Mouse (Mus musculus): ENCODE measurements around the gene Camkk2.

Gene Camkk2

GRCm38 (mm10) chr5:122779277-122779834, at the start of gene Camkk2:
Gene Camkk2, minus strand, starts transcription at chr5:122779409.
- peak within 1 kb of the TSS; percentile 93 for H3K4me3 ChIP-seq (replicated peaks; ENCODE audit: low read length)
- H3K27me3 ChIP-seq (ENCODE audit: insufficient read depth, low read length) = peaks cover 23% of the 10 kb centered on the region
- H3K36me3 ChIP-seq (ENCODE audit: insufficient read depth, low read length) = no peaks in the 10 kb centered on the region
- peaks cover 85% of the 10 kb centered on the region for H3K4me1 ChIP-seq (replicated peaks; ENCODE audit: low read depth, low read length)
- H3K9me3 ChIP-seq (ENCODE audit: low read length) = no peaks in the 10 kb centered on the region
- TF ChIP-seq NANOG (IDR thresholded peaks at IDR 0.05; ENCODE audit: borderline replicate concordance, low read length) = no peak
- no peak for TF ChIP-seq CTCF (conservative IDR thresholded peaks at IDR 0.05; ENCODE audit: low read length)
- no peak for TF ChIP-seq POU5F1 (IDR thresholded peaks at IDR 0.05; ENCODE audit: borderline replicate concordance, low read length)

- TF ChIP-seq POU5F1 (IDR thresholded peaks at IDR 0.05; ENCODE audit: borderline replicate concordance, low read length) (no peak), NANOG (IDR thresholded peaks at IDR 0.05; ENCODE audit: borderline replicate concordance, low read length) (no peak), CTCF (conservative IDR thresholded peaks at IDR 0.05; ENCODE audit: low read length) (no peak)
- no peaks in the 10 kb centered on the region for H3K27me3 ChIP-seq (ENCODE audit: insufficient read depth, low read length)
Observed at GRCm38 (mm10) chr5:122825099-122825498, 45.9 kb upstream of the Camkk2 start.

GRCm38 (mm10) chr5:122824450-122824849, 45.2 kb upstream of the Camkk2 start:
- Histone ChIP-seq H3K9me3 (ENCODE audit: low read length) (no peaks in the 10 kb centered on the region), H3K4me1 (replicated peaks; ENCODE audit: low read depth, low read length) (peaks cover 49% of the 10 kb centered on the region), H3K36me3 (ENCODE audit: insufficient read depth, low read length) (peaks cover 8% of the 10 kb centered on the region), H3K4me3 (replicated peaks; ENCODE audit: low read length) (peak overlapping the region; percentile 14), H3K27me3 (ENCODE audit: insufficient read depth, low read length) (no peaks in the 10 kb centered on the region)
- no peak for TF ChIP-seq NANOG (IDR thresholded peaks at IDR 0.05; ENCODE audit: borderline replicate concordance, low read length)
- TF ChIP-seq POU5F1 (IDR thresholded peaks at IDR 0.05; ENCODE audit: borderline replicate concordance, low read length) = no peak
- no peak; the same call in 1 of the 2 replicates for TF ChIP-seq CTCF (conservative IDR thresholded peaks at IDR 0.05; ENCODE audit: low read length)

More at GRCm38 (mm10) chr5:122825099-122825498, 45.9 kb upstream of the Camkk2 start:
- peaks cover 1% of the 10 kb centered on the region; the same call in 1 of the 2 replicates for H3K36me3 ChIP-seq (ENCODE audit: insufficient read depth, low read length)
- no peaks in the 10 kb centered on the region for H3K9me3 ChIP-seq (ENCODE audit: low read length)
- H3K4me1 ChIP-seq (replicated peaks; ENCODE audit: low read depth, low read length) = peaks cover 42% of the 10 kb centered on the region
- peak overlapping the region; percentile 14 for H3K4me3 ChIP-seq (replicated peaks; ENCODE audit: low read length)

GRCm38 (mm10) chr5:122823976-122824375, 44.8 kb upstream of the Camkk2 start:
- no peak for TF ChIP-seq POU5F1 (IDR thresholded peaks at IDR 0.05; ENCODE audit: borderline replicate concordance, low read length)
- TF ChIP-seq CTCF (conservative IDR thresholded peaks at IDR 0.05; ENCODE audit: low read length) = peak; percentile 53
- H3K4me3 ChIP-seq (replicated peaks; ENCODE audit: low read length) = no peak overlapping the region; the same call in 1 of the 2 replicates

GRCm38 (mm10) chr5:122822441-122822840, 43.2 kb upstream of the Camkk2 start:
- no peak for TF ChIP-seq NANOG (IDR thresholded peaks at IDR 0.05; ENCODE audit: borderline replicate concordance, low read length)
- no peak for TF ChIP-seq POU5F1 (IDR thresholded peaks at IDR 0.05; ENCODE audit: borderline replicate concordance, low read length)
- no peak for TF ChIP-seq CTCF (conservative IDR thresholded peaks at IDR 0.05; ENCODE audit: low read length)
- Histone ChIP-seq H3K36me3 (ENCODE audit: insufficient read depth, low read length) (peaks cover 28% of the 10 kb centered on the region), H3K9me3 (ENCODE audit: low read length) (no peaks in the 10 kb centered on the region), H3K4me1 (replicated peaks; ENCODE audit: low read depth, low read length) (peaks cover 61% of the 10 kb centered on the region), H3K27me3 (ENCODE audit: insufficient read depth, low read length) (no peaks in the 10 kb centered on the region), H3K4me3 (replicated peaks; ENCODE audit: low read length) (no peak overlapping the region)

More at GRCm38 (mm10) chr5:122823976-122824375, 44.8 kb upstream of the Camkk2 start:
- no peaks in the 10 kb centered on the region for H3K27me3 ChIP-seq (ENCODE audit: insufficient read depth, low read length)
- peaks cover 52% of the 10 kb centered on the region for H3K4me1 ChIP-seq (replicated peaks; ENCODE audit: low read depth, low read length)
- H3K36me3 ChIP-seq (ENCODE audit: insufficient read depth, low read length) = peaks cover 13% of the 10 kb centered on the region
- no peaks in the 10 kb centered on the region for H3K9me3 ChIP-seq (ENCODE audit: low read length)

GRCm38 (mm10) chr5:122821524-122821885, 42.3 kb upstream of the Camkk2 start:
- H3K36me3 ChIP-seq (ENCODE audit: insufficient read depth, low read length) = peaks cover 37% of the 10 kb centered on the region
- H3K4me1 ChIP-seq (replicated peaks; ENCODE audit: low read depth, low read length) = peaks cover 61% of the 10 kb centered on the region
- no peaks in the 10 kb centered on the region for H3K9me3 ChIP-seq (ENCODE audit: low read length)
- TF ChIP-seq NANOG (IDR thresholded peaks at IDR 0.05; ENCODE audit: borderline replicate concordance, low read length) = no peak
- TF ChIP-seq CTCF (conservative IDR thresholded peaks at IDR 0.05; ENCODE audit: low read length) = no peak
- TF ChIP-seq POU5F1 (IDR thresholded peaks at IDR 0.05; ENCODE audit: borderline replicate concordance, low read length) = no peak
- no peaks in the 10 kb centered on the region for H3K27me3 ChIP-seq (ENCODE audit: insufficient read depth, low read length)
- H3K4me3 ChIP-seq (replicated peaks; ENCODE audit: low read length) = peak overlapping the region; percentile 96

- peaks cover 43% of the 10 kb centered on the region for H3K36me3 ChIP-seq (ENCODE audit: insufficient read depth, low read length)
- peak within 1 kb of the TSS; percentile 96 for H3K4me3 ChIP-seq (replicated peaks; ENCODE audit: low read length)
- no peaks in the 10 kb centered on the region for H3K27me3 ChIP-seq (ENCODE audit: insufficient read depth, low read length)
- TF ChIP-seq NANOG (IDR thresholded peaks at IDR 0.05; ENCODE audit: borderline replicate concordance, low read length) (no peak), POU5F1 (IDR thresholded peaks at IDR 0.05; ENCODE audit: borderline replicate concordance, low read length) (no peak), CTCF (conservative IDR thresholded peaks at IDR 0.05; ENCODE audit: low read length) (no peak)
- peaks cover 57% of the 10 kb centered on the region for H3K4me1 ChIP-seq (replicated peaks; ENCODE audit: low read depth, low read length)
- H3K9me3 ChIP-seq (ENCODE audit: low read length) = no peaks in the 10 kb centered on the region
Observed at GRCm38 (mm10) chr5:122820777-122821523, 41.7 kb upstream of the Camkk2 start, which contains the start of gene Anapc5. Gene Anapc5, minus strand, starts transcription at chr5:122821339.

- H3K36me3 ChIP-seq (ENCODE audit: insufficient read depth, low read length) = peaks cover 94% of the 10 kb centered on the region
- H3K9me3 ChIP-seq (ENCODE audit: low read length) = no peaks in the 10 kb centered on the region
- TF ChIP-seq CTCF (conservative IDR thresholded peaks at IDR 0.05; ENCODE audit: low read length) (no peak), POU5F1 (IDR thresholded peaks at IDR 0.05; ENCODE audit: borderline replicate concordance, low read length) (no peak), NANOG (IDR thresholded peaks at IDR 0.05; ENCODE audit: borderline replicate concordance, low read length) (no peak)
- no peak overlapping the region for H3K4me3 ChIP-seq (replicated peaks; ENCODE audit: low read length)
- no peaks in the 10 kb centered on the region for H3K27me3 ChIP-seq (ENCODE audit: insufficient read depth, low read length)
- peaks cover 8% of the 10 kb centered on the region; the same call in 1 of the 2 replicates for H3K4me1 ChIP-seq (replicated peaks; ENCODE audit: low read depth, low read length)
Observed at GRCm38 (mm10) chr5:122812699-122813098, 33.5 kb upstream of the Camkk2 start.

Data from E14TG2a.4 (cell line).